Mouse (Mus musculus) c-Kit-positive CD71-negative TER-119-negative erythroid progenitor cells, embryonic 14.5 days (primary cell): ENCODE measurements around the gene Rabl6.

Experiments
- DNase-seq: peaks from one replicate; pipeline ENCODE4 v3.0.0-alpha.2; 2013; ENCODE audit warnings: low read depth

Gene Rabl6

GRCm38 (mm10) chr2:25607761-25608622 is at the start of gene Rabl6:
Gene Rabl6 (minus strand): TSS chr2:25608521.
- peak; percentile 67 for DNase-seq

- no peak for DNase-seq
Observed at GRCm38 (mm10) chr2:25657652-25658051, 49.3 kb upstream of the Rabl6 start, which contains the start of gene Lcn5. Gene Lcn5 (plus strand): TSS chr2:25657952.

- no peak for DNase-seq
Observed at GRCm38 (mm10) chr2:25657246-25657645, 48.9 kb upstream of the Rabl6 start.

- DNase-seq: no peak
Observed at GRCm38 (mm10) chr2:25656691-25657090, 48.4 kb upstream of the Rabl6 start.

GRCm38 (mm10) chr2:25654502-25654901 is 46.2 kb upstream of the Rabl6 start:
- DNase-seq: no peak

- DNase-seq: no peak
Observed at GRCm38 (mm10) chr2:25652902-25653301, 44.6 kb upstream of the Rabl6 start, which contains the start of gene Lcn8. Gene Lcn8 (plus strand): TSS chr2:25653120.

GRCm38 (mm10) chr2:25639890-25640289 is 31.6 kb upstream of the Rabl6 start:
- peak; percentile 43 for DNase-seq

- DNase-seq: no peak
Observed at GRCm38 (mm10) chr2:25634046-25634445, 25.7 kb upstream of the Rabl6 start.

GRCm38 (mm10) chr2:25633616-25634015 is 25.3 kb upstream of the Rabl6 start:
- no peak for DNase-seq

GRCm38 (mm10) chr2:25628738-25629137 is 20.4 kb upstream of the Rabl6 start:
- no peak for DNase-seq

- no peak for DNase-seq
Observed at GRCm38 (mm10) chr2:25627811-25628210, 19.5 kb upstream of the Rabl6 start, which contains the start of gene Fcna. Gene Fcna (minus strand): TSS chr2:25628030.

- no peak for DNase-seq
Observed at GRCm38 (mm10) chr2:25625986-25626385, 17.7 kb upstream of the Rabl6 start.

- DNase-seq: peak; percentile 59
Observed at GRCm38 (mm10) chr2:25621229-25622200, 13.2 kb upstream of the Rabl6 start, which contains the start of gene Tmem141. Gene Tmem141 (minus strand): TSS chr2:25622005.

- no peak for DNase-seq
Observed at GRCm38 (mm10) chr2:25620852-25621228, 12.5 kb upstream of the Rabl6 start.

- no peak for DNase-seq
Observed at GRCm38 (mm10) chr2:25620386-25620785, 12.1 kb upstream of the Rabl6 start.

- DNase-seq: no peak
Observed at GRCm38 (mm10) chr2:25617578-25617977, 9.3 kb upstream of the Rabl6 start, which contains the start of gene Ccdc183. Gene Ccdc183 (minus strand): TSS chr2:25617678.

GRCm38 (mm10) chr2:25616398-25616797 is 8.1 kb upstream of the Rabl6 start:
- no peak for DNase-seq

- no peak for DNase-seq
Observed at GRCm38 (mm10) chr2:25608671-25609070, 350 bp upstream of the Rabl6 start.

- DNase-seq: no peak
Observed at GRCm38 (mm10) chr2:25602526-25602925, 5.8 kb downstream of the Rabl6 start.

- DNase-seq: no peak
Observed at GRCm38 (mm10) chr2:25600037-25600436, 8.3 kb downstream of the Rabl6 start.

GRCm38 (mm10) chr2:25598749-25599148 is 9.6 kb downstream of the Rabl6 start:
- no peak for DNase-seq

GRCm38 (mm10) chr2:25596765-25597510 is 11.4 kb downstream of the Rabl6 start:
- no peak for DNase-seq
